Mouse (Mus musculus) heart, postnatal 0 days (tissue): ENCODE measurements around the gene Calcr. TPM values are rescaled to one million over a fixed set of nuclear protein-coding genes. Genes with fewer than 3 reads are reported as not detected.
"Not testable (repeated sequence)": the region's sequence is repeated elsewhere in the genome, so short reads cannot be mapped to it uniquely, and the experiment has no call there.

Experiments used
- ATAC-seq: fragments of 200-750 bp; cut with Nextera tagmentation; 2 replicates; pipeline ENCODE4 v1.8.0; 2017; ENCODE audit warnings: low read depth, moderate number of reproducible peaks, moderate library complexity; ENCODE audit not compliant: insufficient read depth
- DNase-seq: peaks from one replicate; pipeline ENCODE4 v3.0.0-alpha.2; 2016; ENCODE audit warnings: low spot score
- H3K27ac ChIP-seq: fragments of 300-500 bp; sonication (generic); 2 replicates; pipeline ENCODE4 v1.5.1; 2014; ENCODE audit warnings: low read depth, mild to moderate bottlenecking
- H3K27me3 ChIP-seq: fragments of 300-500 bp; sonication (generic); 2 replicates; pipeline ENCODE4 v1.6.1; 2014; ENCODE audit warnings: low read length, mixed read lengths; ENCODE audit not compliant: control insufficient read depth, insufficient read depth
- H3K36me3 ChIP-seq: fragments of 300-500 bp; sonication (generic); replicated peaks from 2 replicates; pipeline ENCODE4 v1.6.1; 2014; ENCODE audit warnings: low read length, mixed read lengths; ENCODE audit not compliant: control insufficient read depth, insufficient read depth
- H3K4me1 ChIP-seq: fragments of 300-500 bp; sonication (generic); 2 replicates; pipeline ENCODE4 v1.6.1; 2014; ENCODE audit warnings: antibody characterized with exemption; ENCODE audit not compliant: control insufficient read depth, insufficient read depth
- H3K4me2 ChIP-seq: fragments of 300-500 bp; sonication (generic); 2 replicates; pipeline ENCODE4 v1.6.1; 2014; ENCODE audit warnings: low read depth, mild to moderate bottlenecking, low read length, moderate library complexity
- H3K4me3 ChIP-seq: fragments of 300-500 bp; sonication (generic); 2 replicates; pipeline ENCODE4 v1.5.1; 2014; ENCODE audit warnings: low read depth, low read length
- H3K9ac ChIP-seq: fragments of 300-500 bp; sonication (generic); replicated peaks from 2 replicates; pipeline ENCODE4 v1.6.1; 2014; ENCODE audit warnings: low read depth, low read length, mixed read lengths
- H3K9me3 ChIP-seq: fragments of 300-500 bp; sonication (generic); replicated peaks from 2 replicates; pipeline ENCODE4 v1.6.1; 2016; ENCODE audit warnings: low read length; ENCODE audit not compliant: control insufficient read depth
- CTCF ChIP-seq: IDR thresholded peaks from 2 replicates; pipeline ENCODE4 v1.5.1; 2016; ENCODE audit warnings: antibody characterized with exemption, control low read depth, low read depth
- EP300 ChIP-seq: IDR thresholded peaks from 2 replicates; pipeline ENCODE4 v1.6.1; 2016; ENCODE audit warnings: antibody characterized with exemption, low read depth
- WGBS: fragments of 180-500 bp; shearing (Covaris S2); extraction: QIAGEN DNeasy Blood & Tissue Kit; methylation state at CpG from one replicate; pipeline ENCODE4 v1.1.7; 2014; 5-methylcytosine and 5-hydroxymethylcytosine counted together
- polyA plus RNA-seq: library from polyadenylated mRNA; unstranded; fragments of >200 nt; fragmentation: Nextera tagmentation; extraction: Ambion mirVana; gene quantifications from 2 replicates; pipeline ENCODE4 v1.2.1, GENCODE M21; 2015
- total RNA-seq: library from RNA; depleted of rRNA; stranded (reverse); fragments of >200 nt; gene quantifications from 2 replicates; pipeline ENCODE4 v1.2.3, GENCODE M21; 2014; ENCODE audit warnings: low replicate concordance

The Calcr gene
- total and polyA plus RNA-seq, 2 experiments from 2014 or later = 0.05 TPM; not detected in 1

GRCm38 (mm10) chr6:3745546-3745945, 19.0 kb downstream of the Calcr start:
- WGBS = 27% methylated on average over 2 of the region's 2 CpGs
- Histone ChIP-seq H3K4me2 (no peak overlapping the region), H3K9me3 (no peaks in the 10 kb centered on the region), H3K27ac (no peak overlapping the region), H3K27me3 (no peaks in the 10 kb centered on the region), H3K36me3 (no peaks in the 10 kb centered on the region), H3K9ac (no peak overlapping the region), H3K4me3 (no peak overlapping the region), H3K4me1 (no peaks in the 10 kb centered on the region)
- no peak for ATAC-seq
- peak; percentile 23 for DNase-seq
- TF ChIP-seq CTCF = peak; percentile 61
- no peak for TF ChIP-seq EP300

- DNase-seq (no peak), ATAC-seq (no peak)
- Histone ChIP-seq H3K27me3 (no peaks in the 10 kb centered on the region), H3K4me2 (no peak overlapping the region), H3K4me1 (no peaks in the 10 kb centered on the region), H3K9ac (no peak overlapping the region), H3K4me3 (no peak overlapping the region), H3K36me3 (no peaks in the 10 kb centered on the region), H3K27ac (no peak overlapping the region), H3K9me3 (no peaks in the 10 kb centered on the region)
- whole genome bisulfite sequencing = 52% methylated on average over 7 of the region's 7 CpGs
- no peak for TF ChIP-seq CTCF
- no peak for TF ChIP-seq EP300
Observed at GRCm38 (mm10) chr6:3741996-3742713, 22.4 kb downstream of the Calcr start.

GRCm38 (mm10) chr6:3741296-3741695, 23.2 kb downstream of the Calcr start:
- no peak for ATAC-seq
- DNase-seq = no peak
- no peaks in the 10 kb centered on the region for H3K36me3 ChIP-seq
- no peak overlapping the region for H3K4me3 ChIP-seq
- no peaks in the 10 kb centered on the region for H3K27me3 ChIP-seq
- TF ChIP-seq CTCF (no peak), EP300 (no peak)
- H3K9me3 ChIP-seq = no peaks in the 10 kb centered on the region
- H3K4me1 ChIP-seq = no peaks in the 10 kb centered on the region
- H3K4me2 ChIP-seq = no peak overlapping the region
- H3K9ac ChIP-seq = no peak overlapping the region
- no peak overlapping the region for H3K27ac ChIP-seq
- 33% methylated on average over 11 of the region's 11 CpGs for WGBS

DNA sequence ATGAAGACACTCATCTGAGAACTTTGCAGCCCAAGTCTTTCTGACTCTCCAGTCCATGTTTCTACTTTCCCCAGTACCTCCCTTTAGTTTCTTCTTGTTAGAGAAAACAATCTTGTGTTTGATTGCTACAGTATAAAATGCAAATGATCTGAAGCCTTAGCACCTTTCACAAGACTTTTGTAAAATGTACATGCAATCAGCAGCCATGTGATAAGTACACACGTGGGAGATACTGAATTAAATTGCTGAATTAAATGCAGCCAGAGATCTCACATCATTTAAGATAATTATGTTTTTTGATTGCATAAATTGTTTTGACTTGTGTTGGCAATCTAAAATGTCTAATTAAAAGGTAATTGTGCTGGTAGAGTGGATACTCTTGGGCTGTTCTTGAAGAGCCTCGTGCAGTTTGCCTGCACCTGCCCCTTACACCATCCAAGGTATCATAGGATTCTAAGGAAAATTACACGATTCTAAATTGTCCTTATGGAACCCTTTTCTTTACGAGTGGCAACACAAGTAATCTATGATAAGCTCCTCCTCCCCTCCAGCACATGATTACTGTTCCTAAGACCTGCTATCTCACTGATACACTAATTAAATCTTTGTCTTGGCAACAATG, 34.2 kb downstream of the Calcr start:
- no peak for TF ChIP-seq EP300
- Histone ChIP-seq H3K4me2 (no peak overlapping the region), H3K27ac (no peak overlapping the region), H3K36me3 (no peaks in the 10 kb centered on the region), H3K4me3 (no peak overlapping the region), H3K9me3 (no peaks in the 10 kb centered on the region), H3K27me3 (no peaks in the 10 kb centered on the region), H3K4me1 (no peaks in the 10 kb centered on the region), H3K9ac (no peak overlapping the region)
- 49% methylated on average over 4 of the region's 4 CpGs for WGBS
- DNase-seq (no peak), ATAC-seq (no peak)

- no peaks in the 10 kb centered on the region for H3K27me3 ChIP-seq
- WGBS = 72% methylated on average over 7 of the region's 7 CpGs
- no peak overlapping the region for H3K4me3 ChIP-seq
- H3K36me3 ChIP-seq = no peaks in the 10 kb centered on the region
- no peak overlapping the region for H3K27ac ChIP-seq
- H3K4me2 ChIP-seq = no peak overlapping the region
- H3K9me3 ChIP-seq = no peaks in the 10 kb centered on the region
- H3K4me1 ChIP-seq = no peaks in the 10 kb centered on the region
- DNase-seq (no peak), ATAC-seq (no peak)
- H3K9ac ChIP-seq = no peak overlapping the region
- no peak for TF ChIP-seq CTCF
Observed at GRCm38 (mm10) chr6:3688087-3688642, 76.3 kb downstream of the Calcr start.

DNA sequence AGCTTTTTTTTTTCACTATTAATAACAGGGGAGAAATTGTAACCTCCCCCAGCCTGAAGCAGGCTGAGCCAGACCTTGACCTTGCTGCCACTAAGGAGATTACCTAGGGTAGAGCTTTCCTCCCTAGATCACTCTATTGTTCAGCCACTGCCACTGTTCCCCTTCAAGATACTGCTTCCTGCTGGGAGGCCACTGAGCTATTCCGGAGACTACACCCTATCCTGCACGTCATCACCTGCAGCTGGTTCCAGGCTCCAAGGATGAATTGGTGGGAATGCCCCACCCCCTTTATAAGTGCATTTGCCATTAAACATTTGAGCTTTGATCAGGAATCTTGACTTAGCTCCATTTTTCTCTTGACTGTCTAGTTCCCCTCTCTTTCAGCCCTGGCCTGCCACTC, 86.2 kb downstream of the Calcr start:
- H3K9me3 ChIP-seq, H3K4me1 ChIP-seq, H3K27ac ChIP-seq, H3K4me2 ChIP-seq, H3K27me3 ChIP-seq, DNase-seq, ATAC-seq, H3K36me3 ChIP-seq, H3K4me3 ChIP-seq, H3K9ac ChIP-seq: not testable (repeated sequence)
- 18% methylated on average over 2 of the region's 2 CpGs for WGBS
